Mouse (Mus musculus): ENCODE measurements around the gene Trp73. TPM values are rescaled to one million over a fixed set of nuclear protein-coding genes. Genes with fewer than 3 reads are reported as not detected.
A peak's percentile ranks its signal among the peaks of the same experiment; 100 is the strongest.

The Trp73 gene
- polyA plus RNA-seq, 1 experiment from 2014 or later = 5.7 TPM

- Histone ChIP-seq H3K9me3 (ENCODE audit: control insufficient read depth, low read length) (no peaks in the 10 kb centered on the region), H3K27ac (ENCODE audit: low read length) (no peak overlapping the region), H3K27me3 (replicated peaks; ENCODE audit: control insufficient read depth, insufficient read depth, low read length) (no peaks in the 10 kb centered on the region), H3K4me2 (ENCODE audit: low read length) (no peak overlapping the region), H3K4me3 (replicated peaks; ENCODE audit: low read length) (no peak overlapping the region), H3K36me3 (ENCODE audit: control insufficient read depth, insufficient read depth) (no peaks in the 10 kb centered on the region), H3K9ac (replicated peaks; ENCODE audit: low read depth, low read length) (no peak overlapping the region), H3K4me1 (replicated peaks; ENCODE audit: control insufficient read depth, insufficient read depth, low read length) (no peaks in the 10 kb centered on the region)
- ATAC-seq = no peak
- WGBS = 73% methylated on average over 9 of the region's 9 CpGs
Measured at GRCm38 (mm10) chr4:154118782-154119181, 21.2 kb downstream of the Trp73 start.

GRCm38 (mm10) chr4:154116421-154116820 lies 23.6 kb downstream of the Trp73 start:
- Histone ChIP-seq H3K27me3 (replicated peaks; ENCODE audit: control insufficient read depth, insufficient read depth, low read length) (no peaks in the 10 kb centered on the region), H3K27ac (ENCODE audit: low read length) (no peak overlapping the region), H3K9me3 (ENCODE audit: control insufficient read depth, low read length) (no peaks in the 10 kb centered on the region), H3K4me1 (replicated peaks; ENCODE audit: control insufficient read depth, insufficient read depth, low read length) (no peaks in the 10 kb centered on the region), H3K9ac (replicated peaks; ENCODE audit: low read depth, low read length) (no peak overlapping the region), H3K4me2 (ENCODE audit: low read length) (no peak overlapping the region), H3K4me3 (replicated peaks; ENCODE audit: low read length) (no peak overlapping the region), H3K36me3 (ENCODE audit: control insufficient read depth, insufficient read depth) (no peaks in the 10 kb centered on the region)
- 47% methylated on average over 7 of the region's 7 CpGs for WGBS
- ATAC-seq = no peak

GRCm38 (mm10) chr4:154109850-154110243 lies 30.2 kb downstream of the Trp73 start:
- ATAC-seq = no peak
- no peak overlapping the region for H3K27ac ChIP-seq (ENCODE audit: low read length)
- H3K9ac ChIP-seq (replicated peaks; ENCODE audit: low read depth, low read length) = no peak overlapping the region
- WGBS = 71% methylated on average over 11 of the region's 11 CpGs
- H3K4me2 ChIP-seq (ENCODE audit: low read length) = peak overlapping the region; percentile 22; the same call in 1 of the 2 replicates
- peaks cover 10% of the 10 kb centered on the region for H3K4me1 ChIP-seq (replicated peaks; ENCODE audit: control insufficient read depth, insufficient read depth, low read length)
- no peaks in the 10 kb centered on the region for H3K36me3 ChIP-seq (ENCODE audit: control insufficient read depth, insufficient read depth)
- no peaks in the 10 kb centered on the region for H3K9me3 ChIP-seq (ENCODE audit: control insufficient read depth, low read length)
- no peaks in the 10 kb centered on the region for H3K27me3 ChIP-seq (replicated peaks; ENCODE audit: control insufficient read depth, insufficient read depth, low read length)
- H3K4me3 ChIP-seq (replicated peaks; ENCODE audit: low read length) = no peak overlapping the region

GRCm38 (mm10) chr4:154109216-154109849 lies 30.7 kb downstream of the Trp73 start:
- peak; percentile 93 for ATAC-seq

GRCm38 (mm10) chr4:154106497-154107061 lies 33.4 kb downstream of the Trp73 start:
- no peak overlapping the region for H3K27ac ChIP-seq (ENCODE audit: low read length)
- H3K9me3 ChIP-seq (ENCODE audit: control insufficient read depth, low read length) = no peaks in the 10 kb centered on the region
- H3K4me1 ChIP-seq (replicated peaks; ENCODE audit: control insufficient read depth, insufficient read depth, low read length) = peaks cover 10% of the 10 kb centered on the region
- no peak for ATAC-seq
- no peak overlapping the region for H3K4me2 ChIP-seq (ENCODE audit: low read length)
- 0 out of 2 replicates have a peak, but pooled peaks cover 5% of the 10 kb centered on the region for H3K27me3 ChIP-seq (replicated peaks; ENCODE audit: control insufficient read depth, insufficient read depth, low read length)
- no peak overlapping the region for H3K9ac ChIP-seq (replicated peaks; ENCODE audit: low read depth, low read length)
- no peaks in the 10 kb centered on the region for H3K36me3 ChIP-seq (ENCODE audit: control insufficient read depth, insufficient read depth)
- 78% methylated on average over 13 of the region's 13 CpGs for WGBS
- no peak overlapping the region for H3K4me3 ChIP-seq (replicated peaks; ENCODE audit: low read length)

More at GRCm38 (mm10) chr4:154109216-154109849, 30.7 kb downstream of the Trp73 start:
- Histone ChIP-seq H3K4me2 (ENCODE audit: low read length) (peak overlapping the region; percentile 22), H3K36me3 (ENCODE audit: control insufficient read depth, insufficient read depth) (no peaks in the 10 kb centered on the region), H3K4me3 (replicated peaks; ENCODE audit: low read length) (no peak overlapping the region), H3K27me3 (replicated peaks; ENCODE audit: control insufficient read depth, insufficient read depth, low read length) (no peaks in the 10 kb centered on the region), H3K9ac (replicated peaks; ENCODE audit: low read depth, low read length) (no peak overlapping the region), H3K27ac (ENCODE audit: low read length) (no peak overlapping the region; the same call in 1 of the 2 replicates), H3K4me1 (replicated peaks; ENCODE audit: control insufficient read depth, insufficient read depth, low read length) (peaks cover 10% of the 10 kb centered on the region), H3K9me3 (ENCODE audit: control insufficient read depth, low read length) (no peaks in the 10 kb centered on the region)
- WGBS = 34% methylated on average over 18 of the region's 18 CpGs

- Histone ChIP-seq H3K36me3 (ENCODE audit: control insufficient read depth, insufficient read depth) (no peaks in the 10 kb centered on the region), H3K9ac (replicated peaks; ENCODE audit: low read depth, low read length) (0 out of 2 replicates have a peak overlapping the region, but pooled peaks have one; percentile 4), H3K4me1 (replicated peaks; ENCODE audit: control insufficient read depth, insufficient read depth, low read length) (peaks cover 10% of the 10 kb centered on the region), H3K9me3 (ENCODE audit: control insufficient read depth, low read length) (no peaks in the 10 kb centered on the region), H3K4me2 (ENCODE audit: low read length) (peak overlapping the region; percentile 35), H3K4me3 (replicated peaks; ENCODE audit: low read length) (0 out of 2 replicates have a peak overlapping the region, but pooled peaks have one; percentile 9), H3K27ac (ENCODE audit: low read length) (no peak overlapping the region), H3K27me3 (replicated peaks; ENCODE audit: control insufficient read depth, insufficient read depth, low read length) (0 out of 2 replicates have a peak, but pooled peaks cover 5% of the 10 kb centered on the region)
- 30% methylated on average over 20 of the region's 20 CpGs for WGBS
- no peak for ATAC-seq
Measured at GRCm38 (mm10) chr4:154105381-154106001, 34.5 kb downstream of the Trp73 start.

- H3K4me3 ChIP-seq (replicated peaks; ENCODE audit: low read length) = no peak overlapping the region
- WGBS = 89% methylated on average over 10 of the region's 10 CpGs
Measured at GRCm38 (mm10) chr4:154103912-154104311, 36.1 kb downstream of the Trp73 start.

GRCm38 (mm10) chr4:154103386-154103785 lies 36.6 kb downstream of the Trp73 start:
- H3K4me1 ChIP-seq (replicated peaks; ENCODE audit: control insufficient read depth, insufficient read depth, low read length) = peaks cover 6% of the 10 kb centered on the region
- ATAC-seq = no peak
- 70% methylated on average over 8 of the region's 8 CpGs for WGBS
- H3K27ac ChIP-seq (ENCODE audit: low read length) = no peak overlapping the region
- H3K36me3 ChIP-seq (ENCODE audit: control insufficient read depth, insufficient read depth) = no peaks in the 10 kb centered on the region
- no peak overlapping the region for H3K9ac ChIP-seq (replicated peaks; ENCODE audit: low read depth, low read length)
- no peak overlapping the region for H3K4me2 ChIP-seq (ENCODE audit: low read length)
- 0 out of 2 replicates have a peak, but pooled peaks cover 5% of the 10 kb centered on the region for H3K27me3 ChIP-seq (replicated peaks; ENCODE audit: control insufficient read depth, insufficient read depth, low read length)
- H3K4me3 ChIP-seq (replicated peaks; ENCODE audit: low read length) = no peak overlapping the region
- H3K9me3 ChIP-seq (ENCODE audit: control insufficient read depth, low read length) = no peaks in the 10 kb centered on the region

More at GRCm38 (mm10) chr4:154103912-154104311, 36.1 kb downstream of the Trp73 start:
- H3K36me3 ChIP-seq (ENCODE audit: control insufficient read depth, insufficient read depth) = no peaks in the 10 kb centered on the region
- H3K4me1 ChIP-seq (replicated peaks; ENCODE audit: control insufficient read depth, insufficient read depth, low read length) = peaks cover 6% of the 10 kb centered on the region
- ATAC-seq = no peak
- 0 out of 2 replicates have a peak, but pooled peaks cover 5% of the 10 kb centered on the region for H3K27me3 ChIP-seq (replicated peaks; ENCODE audit: control insufficient read depth, insufficient read depth, low read length)
- no peak overlapping the region for H3K9ac ChIP-seq (replicated peaks; ENCODE audit: low read depth, low read length)
- no peak overlapping the region for H3K27ac ChIP-seq (ENCODE audit: low read length)
- no peak overlapping the region for H3K4me2 ChIP-seq (ENCODE audit: low read length)
- H3K9me3 ChIP-seq (ENCODE audit: control insufficient read depth, low read length) = no peaks in the 10 kb centered on the region

- 71% methylated on average over 7 of the region's 7 CpGs for WGBS
Measured at GRCm38 (mm10) chr4:154099361-154099760, 40.6 kb downstream of the Trp73 start.

More at GRCm38 (mm10) chr4:154099361-154099760, 40.6 kb downstream of the Trp73 start:
- Histone ChIP-seq H3K9ac (replicated peaks; ENCODE audit: low read depth, low read length) (no peak overlapping the region), H3K36me3 (ENCODE audit: control insufficient read depth, insufficient read depth) (no peaks in the 10 kb centered on the region), H3K9me3 (ENCODE audit: control insufficient read depth, low read length) (no peaks in the 10 kb centered on the region), H3K27ac (ENCODE audit: low read length) (no peak overlapping the region), H3K27me3 (replicated peaks; ENCODE audit: control insufficient read depth, insufficient read depth, low read length) (peaks cover 7% of the 10 kb centered on the region; the same call in 1 of the 2 replicates), H3K4me2 (ENCODE audit: low read length) (no peak overlapping the region), H3K4me1 (replicated peaks; ENCODE audit: control insufficient read depth, insufficient read depth, low read length) (no peaks in the 10 kb centered on the region), H3K4me3 (replicated peaks; ENCODE audit: low read length) (no peak overlapping the region)
- ATAC-seq = no peak

Measured in forebrain, embryonic 16.5 days (tissue).